Mouse (Mus musculus) urinary bladder, postnatal 36 days (tissue): ENCODE results near the gene Hcar1.

Source experiments
- DNase-seq, 2 experiments: peaks; one replicate each; pipeline ENCODE4 v3.0.0; 2022; ENCODE audit warnings: low spot score in 2 of 2, mixed read lengths in 1 of 2

The Hcar1 gene

DNA sequence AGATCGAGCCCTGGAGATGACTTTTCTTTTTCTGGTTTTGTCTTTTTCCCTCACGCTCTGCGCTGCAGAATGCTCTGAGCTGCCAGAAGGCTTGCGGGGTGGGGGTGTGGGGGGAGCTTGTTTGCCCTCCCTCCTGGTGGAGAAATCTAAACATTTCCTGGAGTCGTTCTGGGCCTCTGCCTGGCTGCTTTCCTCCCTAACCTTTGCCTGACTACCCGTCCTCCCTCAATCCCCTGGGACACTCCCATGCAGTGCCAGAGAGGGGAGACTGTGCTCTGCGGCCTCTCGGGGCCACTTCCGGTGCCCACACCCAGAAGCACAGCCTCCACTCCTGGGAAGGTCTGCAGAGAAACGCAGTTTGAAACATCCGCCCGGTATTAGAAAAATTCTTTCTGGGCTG lies at the start of gene Hcar1:
Hcar1 (minus strand) TSS at position 93 of the 400 bp plus-strand sequence.
- peak in 1 of 2 experiments; percentile 68 for DNase-seq

GRCm38 (mm10) chr5:123927118-123927517 lies 47.3 kb upstream of the Hcar1 start, which contains the start of gene Gm43518:
Gene Gm43518, plus strand, starts transcription at chr5:123927418.
- no peak for DNase-seq

DNA sequence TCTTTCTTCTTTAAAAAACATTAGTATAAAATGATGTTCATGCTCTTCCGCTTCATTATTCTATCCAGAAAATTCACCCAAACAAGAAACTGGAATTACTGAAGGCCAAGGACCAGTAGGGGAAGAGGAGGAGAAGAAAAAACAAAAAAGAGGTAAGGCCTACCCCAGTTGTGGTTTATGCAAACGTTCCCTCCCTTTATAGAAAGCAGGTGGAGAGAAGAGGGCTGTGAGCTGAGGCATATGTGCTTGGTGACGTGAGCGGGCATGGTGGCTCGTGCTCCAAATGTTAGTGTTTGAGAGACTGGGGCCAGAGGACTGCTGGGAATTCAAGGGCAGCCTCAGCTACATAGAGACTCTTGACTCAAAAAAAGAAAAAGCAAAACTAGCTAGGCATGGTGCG lies 42.3 kb upstream of the Hcar1 start:
- DNase-seq, result no peak

DNA sequence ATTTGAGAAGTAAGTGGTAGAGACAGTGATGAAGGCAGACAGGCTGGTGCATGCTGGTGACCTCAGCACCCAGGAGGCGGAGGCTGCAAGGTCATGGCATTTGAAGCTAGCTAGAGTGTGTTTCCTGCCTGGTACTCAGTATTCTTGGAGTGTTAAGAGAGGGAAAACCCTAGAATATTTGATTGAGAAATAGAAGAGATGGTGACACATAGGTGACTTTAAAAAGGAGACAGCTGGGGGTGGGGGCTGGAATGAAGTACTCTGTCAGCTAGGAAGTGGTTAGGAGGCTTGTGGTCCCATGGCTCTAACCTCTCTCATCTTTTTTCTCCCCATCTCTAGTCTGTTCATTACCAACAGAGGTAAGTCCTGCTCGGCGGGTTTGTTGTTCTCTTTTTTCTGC lies 35.0 kb upstream of the Hcar1 start:
- DNase-seq, result no peak

DNA sequence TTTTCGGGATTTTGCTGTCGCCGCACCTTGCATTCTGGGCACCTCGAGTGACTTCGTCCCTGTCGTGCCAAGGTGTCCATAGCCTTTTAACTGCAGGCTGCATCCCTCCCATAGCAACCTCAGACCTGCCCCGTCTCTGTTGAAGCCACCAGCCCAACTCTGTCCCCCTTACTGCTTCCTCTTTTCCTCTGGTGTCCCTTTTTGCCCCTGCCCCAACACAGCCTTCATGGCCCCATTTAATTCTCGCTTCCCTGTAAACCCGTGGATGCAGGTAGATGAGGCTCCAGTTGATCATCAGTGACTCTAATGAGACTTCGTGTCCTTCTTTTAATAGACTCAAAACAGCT lies 27.8 kb upstream of the Hcar1 start:
- no peak for DNase-seq

GRCm38 (mm10) chr5:123906976-123907630 lies 27.3 kb upstream of the Hcar1 start, which contains the start of gene Denr:
Gene Denr, plus strand, starts transcription at chr5:123907175.
- DNase-seq, result peak; percentile 98 to 99

GRCm38 (mm10) chr5:123906146-123906975 lies 26.5 kb upstream of the Hcar1 start:
- DNase-seq, result no peak

- DNase-seq, result no peak
These were observed 24.3 kb upstream of the Hcar1 start for GRCm38 (mm10) chr5:123904059-123904672.

- no peak for DNase-seq
These were observed 17.5 kb upstream of the Hcar1 start for GRCm38 (mm10) chr5:123897352-123897751.

- DNase-seq, result no peak
These were observed 16.6 kb upstream of the Hcar1 start for GRCm38 (mm10) chr5:123896395-123896794.

GRCm38 (mm10) chr5:123893520-123893919 lies 13.7 kb upstream of the Hcar1 start:
- no peak for DNase-seq

- DNase-seq, result no peak
These were observed 11.8 kb upstream of the Hcar1 start for GRCm38 (mm10) chr5:123891669-123892068.

DNA sequence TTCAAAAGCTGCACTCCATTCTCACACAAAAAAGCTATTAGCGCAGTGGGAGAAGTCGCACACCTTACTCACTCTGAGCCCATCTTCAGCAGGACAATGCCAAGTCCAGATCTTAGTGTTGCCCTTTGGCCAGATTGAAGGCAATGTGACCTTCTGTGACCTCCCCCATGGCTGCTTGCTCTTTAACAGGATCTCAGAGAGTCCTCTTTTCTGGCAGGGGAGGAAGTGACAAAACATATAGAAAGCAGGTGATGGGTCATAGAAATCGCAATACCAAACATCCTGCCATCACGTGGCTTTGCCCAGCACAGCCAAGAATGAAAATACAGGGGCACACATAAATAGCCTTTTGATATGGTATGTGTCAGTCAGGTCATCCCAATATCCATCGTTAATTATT lies 11.2 kb upstream of the Hcar1 start:
- DNase-seq, result no peak

GRCm38 (mm10) chr5:123890312-123890711 lies 10.5 kb upstream of the Hcar1 start:
- DNase-seq, result no peak

GRCm38 (mm10) chr5:123886365-123886764 lies 6.5 kb upstream of the Hcar1 start:
- no peak for DNase-seq

- DNase-seq, result no peak
These were observed 4.5 kb upstream of the Hcar1 start for GRCm38 (mm10) chr5:123884332-123884731.

DNA sequence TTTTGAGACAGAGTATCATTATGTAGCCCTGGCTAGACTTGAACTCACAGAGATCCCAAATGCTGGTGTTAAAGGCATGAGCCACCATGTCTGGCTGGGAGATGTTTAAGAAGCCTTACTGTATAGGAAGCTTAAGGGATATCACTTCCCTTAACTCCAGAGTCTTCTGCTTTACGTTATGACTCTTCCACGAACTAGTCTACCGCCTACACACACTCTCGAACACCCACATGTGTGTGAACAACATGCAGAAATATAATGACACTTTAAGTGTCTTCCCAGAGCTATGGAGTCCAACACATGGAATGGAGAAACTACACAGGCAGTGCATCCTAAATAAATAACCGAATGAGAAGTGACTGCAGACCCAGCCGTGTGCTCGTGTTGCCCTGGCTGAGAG lies 4.1 kb upstream of the Hcar1 start:
- no peak for DNase-seq

- DNase-seq, result no peak
These were observed 958 bp upstream of the Hcar1 start for GRCm38 (mm10) chr5:123880778-123881177.

DNA sequence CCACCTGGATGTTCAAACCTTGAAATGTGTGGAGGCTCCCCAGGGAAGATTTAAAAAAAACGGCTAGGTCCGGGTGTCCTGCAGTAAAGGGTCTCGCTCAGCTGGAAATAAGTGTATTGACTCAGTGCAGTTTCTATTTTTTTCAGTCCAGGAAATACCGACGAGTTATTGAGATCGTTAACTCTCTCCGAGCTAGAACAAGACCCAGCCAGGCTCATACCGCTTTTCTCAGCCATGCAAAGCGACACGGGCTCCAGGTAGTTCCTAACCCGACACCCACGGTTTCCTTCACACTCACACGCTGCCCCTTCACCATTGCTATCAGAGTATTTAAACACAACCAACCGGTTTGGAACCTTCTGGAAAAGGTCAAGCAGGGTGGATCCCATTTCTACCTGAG lies 1.8 kb downstream of the Hcar1 start:
- no peak for DNase-seq

DNA sequence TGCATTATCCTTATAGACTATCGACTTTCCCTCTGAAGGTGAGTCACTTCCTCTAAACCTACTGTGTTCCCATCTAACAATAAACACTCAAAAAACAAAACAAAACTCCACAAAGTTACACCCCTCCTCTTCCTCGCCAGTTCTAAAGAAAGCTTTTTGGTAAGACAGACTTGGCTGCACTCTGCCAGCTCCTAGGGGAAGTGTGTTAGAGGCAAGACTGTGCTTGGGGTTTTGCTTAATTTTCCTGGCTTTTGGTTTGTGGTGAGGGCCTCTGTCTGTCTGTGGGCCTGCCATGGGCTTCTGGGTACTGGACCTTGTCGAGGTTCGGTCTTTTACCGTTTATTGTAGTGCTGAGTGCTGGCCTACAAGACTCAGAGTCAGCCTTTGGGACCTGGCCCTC lies 5.6 kb downstream of the Hcar1 start:
- no peak for DNase-seq

DNA sequence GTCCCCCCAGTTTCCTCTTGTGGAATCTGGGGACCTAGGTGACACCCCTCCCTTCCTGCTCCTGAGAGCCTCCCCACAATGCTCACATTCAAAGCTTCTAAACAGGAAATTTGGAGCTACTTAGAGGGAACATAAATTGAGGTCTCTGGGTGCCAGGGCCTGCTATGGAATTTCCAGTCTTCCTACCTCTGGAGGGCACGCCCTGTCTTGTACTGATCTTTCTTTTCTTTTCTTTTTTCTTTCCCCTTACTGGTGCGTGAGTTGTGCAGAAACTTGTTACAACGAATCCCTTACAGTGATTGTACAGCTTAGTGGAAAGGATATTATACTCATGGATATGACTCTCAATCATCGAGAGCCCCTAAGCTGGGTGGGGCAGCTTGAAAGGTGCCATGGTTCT lies 10.2 kb downstream of the Hcar1 start:
- DNase-seq, result no peak

GRCm38 (mm10) chr5:123866457-123866856 lies 13.4 kb downstream of the Hcar1 start:
- DNase-seq, result no peak

DNA sequence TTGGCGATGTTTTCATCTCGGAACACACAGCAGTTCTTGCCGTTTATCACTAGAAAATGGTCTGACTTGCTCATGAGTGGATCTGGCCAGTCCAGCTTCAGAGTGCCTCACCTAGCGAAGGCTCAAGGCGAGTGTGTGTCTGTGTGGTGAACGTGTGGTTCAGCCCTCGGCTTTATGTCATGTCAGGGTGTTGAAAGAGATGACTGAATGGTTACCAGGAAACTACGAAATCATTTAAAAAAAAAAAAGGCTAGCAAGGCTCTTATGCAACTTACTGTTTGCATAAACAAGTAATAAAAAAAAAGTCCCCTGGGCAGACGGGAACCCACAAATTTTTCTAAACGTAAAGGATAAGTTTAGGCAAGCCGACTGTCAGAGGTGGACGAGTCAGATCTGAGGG lies 14.5 kb downstream of the Hcar1 start, which contains the start of gene Hcar2:
Hcar2 (minus strand) TSS at position 135 of the 400 bp plus-strand sequence.
- DNase-seq, result peak in 1 of 2 experiments; percentile 61
